Comparison of ENCODE assay signal across 1 mouse cellular context in the genomic region with DNA sequence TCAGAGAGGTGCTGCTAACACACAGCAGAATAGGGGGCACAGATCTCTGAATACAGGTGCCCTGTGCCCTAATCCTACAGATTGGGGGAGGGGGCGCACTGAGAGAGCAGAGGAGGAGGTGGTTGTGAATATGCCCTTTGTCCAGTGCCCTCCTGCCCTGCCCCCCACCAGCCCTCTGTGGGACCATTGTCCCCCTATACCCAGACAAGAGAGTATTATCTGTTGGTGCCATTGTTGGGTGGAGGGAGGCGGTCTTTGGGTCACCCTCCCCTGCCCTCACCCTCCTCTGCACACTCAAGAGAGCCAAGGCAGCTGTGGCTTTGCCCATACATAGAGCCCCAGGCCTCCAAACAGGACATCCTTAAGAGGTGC.
TF ChIP-seq lines count a peak whose summit lies in the region.

No protein-coding gene starts in this region.

TF ChIP-seq in CH12.LX, 34 proteins besides CTCF, POLR2A, EP300 and RAD21:
- TF ChIP-seq ZC3H11A (IDR thresholded peaks at IDR 0.05; ENCODE audit: low read depth, low read length) (no peak), BHLHE40 (IDR thresholded peaks at IDR 0.05; ENCODE audit: low read depth, low read length) (no peak), ZMIZ1 (IDR thresholded peaks at IDR 0.05; ENCODE audit: low read depth, low read length) (no peak), ZKSCAN1 (IDR thresholded peaks at IDR 0.05; ENCODE audit: borderline replicate concordance, low read depth, low read length) (no peak), NELFE (IDR thresholded peaks at IDR 0.05; ENCODE audit: low read depth, low read length) (no peak), PAX5 (IDR thresholded peaks at IDR 0.05; ENCODE audit: low read length) (no peak), KAT2A (IDR thresholded peaks at IDR 0.05; ENCODE audit: insufficient replicate concordance, low read length) (no peak), JUN (IDR thresholded peaks at IDR 0.05; ENCODE audit: insufficient read depth, low read depth, low read length) (no peak), MXI1 (IDR thresholded peaks at IDR 0.05; ENCODE audit: low read depth, low read length) (no peak), USF2 (conservative IDR thresholded peaks at IDR 0.05; ENCODE audit: low read depth, low read length) (no peak), NRF1 (IDR thresholded peaks at IDR 0.05; ENCODE audit: low read depth, low read length) (no peak), MAFK (IDR thresholded peaks at IDR 0.05; ENCODE audit: insufficient replicate concordance, low read length) (no peak), TCF12 (IDR thresholded peaks at IDR 0.05; ENCODE audit: low read depth, low read length) (no peak), SIN3A (IDR thresholded peaks at IDR 0.05; ENCODE audit: low read length) (no peak), USF1 (IDR thresholded peaks at IDR 0.05; ENCODE audit: low read depth, low read length) (no peak), ETS1 (conservative IDR thresholded peaks at IDR 0.05; ENCODE audit: low read depth, low read length) (no peak), UBTF (IDR thresholded peaks at IDR 0.05; ENCODE audit: low read depth, low read length) (no peak), JUND (conservative IDR thresholded peaks at IDR 0.05; ENCODE audit: low read depth, low read length) (no peak)
